Mouse (Mus musculus) liver, postnatal 0 days (tissue): ENCODE results near the gene Itpr1.

ENCODE experiments used
- CTCF ChIP-seq: sonication (generic); IDR thresholded peaks from 2 replicates; pipeline ENCODE4 v1.5.1; 2016; ENCODE audit warnings: antibody characterized with exemption, low read depth
- EP300 ChIP-seq: IDR thresholded peaks from 2 replicates; pipeline ENCODE4 v1.6.1; 2016; ENCODE audit warnings: antibody characterized with exemption, low read depth, mild to moderate bottlenecking

GRCm38 (mm10) chr6:108570351-108571041 is 357.6 kb downstream of the Itpr1 start:
- TF ChIP-seq CTCF = no peak
- no peak for TF ChIP-seq EP300
